Mouse (Mus musculus) embryo, embryonic 10.5 days (tissue): ENCODE results near the gene Pde9a.

Experiments used
- DNase-seq: peaks from one replicate; pipeline ENCODE4 v3.0.0-alpha.2; 2015; ENCODE audit warnings: low spot score

Pde9a gene

GRCm38 (mm10) chr17:31470766-31471418 lies 84.9 kb downstream of the Pde9a start:
- DNase-seq: no peak

GRCm38 (mm10) chr17:31474388-31474787 lies 88.4 kb downstream of the Pde9a start:
- no peak for DNase-seq

- DNase-seq: no peak
Observed at GRCm38 (mm10) chr17:31478606-31479005, 92.6 kb downstream of the Pde9a start.

GRCm38 (mm10) chr17:31479108-31479844 lies 93.3 kb downstream of the Pde9a start:
- DNase-seq: peak; percentile 35

GRCm38 (mm10) chr17:31486616-31487198 lies 100.7 kb downstream of the Pde9a start:
- no peak for DNase-seq

GRCm38 (mm10) chr17:31487433-31488060 lies 101.5 kb downstream of the Pde9a start:
- DNase-seq: peak; percentile 28

- no peak for DNase-seq
Observed at GRCm38 (mm10) chr17:31491355-31491754, 105.3 kb downstream of the Pde9a start.

- peak; percentile 93 for DNase-seq
Observed at GRCm38 (mm10) chr17:31492416-31492815, 106.4 kb downstream of the Pde9a start.

GRCm38 (mm10) chr17:31494989-31495388 lies 109.0 kb downstream of the Pde9a start:
- no peak for DNase-seq

GRCm38 (mm10) chr17:31497726-31498125 lies 111.7 kb downstream of the Pde9a start:
- no peak for DNase-seq

GRCm38 (mm10) chr17:31499725-31500124 lies 113.7 kb downstream of the Pde9a start:
- DNase-seq: no peak

GRCm38 (mm10) chr17:31500416-31500815 lies 114.4 kb downstream of the Pde9a start:
- DNase-seq: no peak

GRCm38 (mm10) chr17:31500908-31501307 lies 114.9 kb downstream of the Pde9a start:
- DNase-seq: no peak

GRCm38 (mm10) chr17:31502261-31502927 lies 116.4 kb downstream of the Pde9a start:
- DNase-seq: no peak

- DNase-seq: no peak
Observed at GRCm38 (mm10) chr17:31503337-31503736, 117.3 kb downstream of the Pde9a start.

GRCm38 (mm10) chr17:31503936-31504335 lies 117.9 kb downstream of the Pde9a start:
- no peak for DNase-seq

- no peak for DNase-seq
Observed at GRCm38 (mm10) chr17:31505013-31505412, 119.0 kb downstream of the Pde9a start.

- no peak for DNase-seq
Observed at GRCm38 (mm10) chr17:31506282-31506681, 120.3 kb downstream of the Pde9a start.

GRCm38 (mm10) chr17:31510944-31511343 lies 124.9 kb downstream of the Pde9a start:
- no peak for DNase-seq

GRCm38 (mm10) chr17:31511792-31512495 lies 125.9 kb downstream of the Pde9a start:
- peak; percentile 95 for DNase-seq

GRCm38 (mm10) chr17:31512593-31512992 lies 126.6 kb downstream of the Pde9a start:
- no peak for DNase-seq

- no peak for DNase-seq
Observed at GRCm38 (mm10) chr17:31514696-31515095, 128.7 kb downstream of the Pde9a start.
